Mouse (Mus musculus) ES-Bruce4 (cell line): Measurements from ENCODE around the gene Dnajc11. TPM values are rescaled to one million over a fixed set of nuclear protein-coding genes. Genes with fewer than 3 reads are reported as not detected.
A peak's percentile ranks its signal among the peaks of the same experiment; 100 is the strongest.

ENCODE experiments used
- H3K27ac ChIP-seq: 2 replicates; pipeline ENCODE4 v1.5.1; 2012; ENCODE audit warnings: low read length, inconsistent platforms; ENCODE audit not compliant: insufficient read depth
- H3K27me3 ChIP-seq: 2 replicates; pipeline ENCODE4 v1.6.1; 2012; ENCODE audit warnings: mild to moderate bottlenecking, low read length, inconsistent platforms; ENCODE audit not compliant: control insufficient read depth, poor library complexity, insufficient read depth, severe bottlenecking
- H3K36me3 ChIP-seq: 2 replicates; pipeline ENCODE4 v1.6.1; 2012; ENCODE audit warnings: inconsistent platforms, mild to moderate bottlenecking, low read length, moderate library complexity; ENCODE audit not compliant: control insufficient read depth, poor library complexity, insufficient read depth, severe bottlenecking
- H3K4me1 ChIP-seq: one replicate; pipeline ENCODE4 v1.8.1; 2011; ENCODE audit warnings: low read length; ENCODE audit not compliant: control insufficient read depth, insufficient read depth
- H3K4me3 ChIP-seq: 2 replicates; pipeline ENCODE4 v1.5.1; 2011; ENCODE audit warnings: low read depth, mild to moderate bottlenecking, low read length
- H3K9ac ChIP-seq: 2 replicates; pipeline ENCODE4 v1.6.1; 2012; ENCODE audit warnings: low read depth, mild to moderate bottlenecking, inconsistent platforms; ENCODE audit not compliant: poor library complexity, severe bottlenecking
- H3K9me3 ChIP-seq: replicated peaks from 2 replicates; pipeline ENCODE4 v1.6.1; 2012; ENCODE audit warnings: mild to moderate bottlenecking, low read length, inconsistent platforms; ENCODE audit not compliant: control insufficient read depth, poor library complexity, insufficient read depth, severe bottlenecking
- CTCF ChIP-seq: IDR thresholded peaks from one replicate; pipeline ENCODE4 v1.8.1; 2011; ENCODE audit warnings: low read depth, low read length
- EP300 ChIP-seq: IDR thresholded peaks from 2 replicates; pipeline ENCODE4 v1.6.1; 2011; ENCODE audit warnings: low read depth, low read length; ENCODE audit not compliant: insufficient read depth
- POLR2A ChIP-seq: IDR thresholded peaks from one replicate; pipeline ENCODE4 v1.8.1; 2011; ENCODE audit warnings: low read length; ENCODE audit not compliant: insufficient read depth
- polyA plus RNA-seq: library from polyadenylated mRNA; stranded (reverse); fragments of >200 nt; gene quantifications from 2 replicates; pipeline ENCODE4 v1.2.4, GENCODE M21; 2011; ENCODE audit warnings: low read depth; ENCODE audit not compliant: missing spikeins, insufficient read depth, insufficient read length

The Dnajc11 gene
- polyA plus RNA-seq, 1 experiment, result 89.1 TPM

GRCm38 (mm10) chr4:151962817-151963216 is 29.3 kb downstream of the Dnajc11 start:
- peaks cover 31% of the 10 kb centered on the region for H3K36me3 ChIP-seq

GRCm38 (mm10) chr4:151968204-151968921 is 34.9 kb downstream of the Dnajc11 start:
- Histone ChIP-seq H3K27me3 (no peaks in the 10 kb centered on the region), H3K9me3 (no peaks in the 10 kb centered on the region), H3K4me1 (peaks cover 10% of the 10 kb centered on the region), H3K4me3 (peak overlapping the region; percentile 18), H3K36me3 (peaks cover 15% of the 10 kb centered on the region), H3K9ac (no peak overlapping the region), H3K27ac (no peak overlapping the region)
- TF ChIP-seq CTCF, result no peak
- TF ChIP-seq POLR2A, result no peak
- no peak for TF ChIP-seq EP300

More at GRCm38 (mm10) chr4:151962817-151963216, 29.3 kb downstream of the Dnajc11 start:
- TF ChIP-seq CTCF (no peak), EP300 (no peak), POLR2A (no peak)
- H3K27me3 ChIP-seq, result no peaks in the 10 kb centered on the region
- no peak overlapping the region for H3K4me3 ChIP-seq
- H3K27ac ChIP-seq, result no peak overlapping the region
- H3K9me3 ChIP-seq, result no peaks in the 10 kb centered on the region
- no peak overlapping the region for H3K9ac ChIP-seq
- no peaks in the 10 kb centered on the region for H3K4me1 ChIP-seq

- Histone ChIP-seq H3K4me3 (no peak overlapping the region), H3K36me3 (peaks cover 6% of the 10 kb centered on the region; the same call in 1 of the 2 replicates), H3K4me1 (peaks cover 10% of the 10 kb centered on the region), H3K9ac (no peak overlapping the region), H3K27ac (no peak overlapping the region), H3K27me3 (no peaks in the 10 kb centered on the region), H3K9me3 (no peaks in the 10 kb centered on the region)
- TF ChIP-seq CTCF, result peak; percentile 84
- no peak for TF ChIP-seq EP300
- TF ChIP-seq POLR2A, result no peak
Observed at GRCm38 (mm10) chr4:151972221-151972967, 38.9 kb downstream of the Dnajc11 start.

GRCm38 (mm10) chr4:151975441-151975840 is 42.0 kb downstream of the Dnajc11 start:
- H3K36me3 ChIP-seq, result peaks cover 15% of the 10 kb centered on the region
- no peak overlapping the region for H3K9ac ChIP-seq
- no peak overlapping the region for H3K4me3 ChIP-seq
- TF ChIP-seq CTCF (no peak), POLR2A (no peak), EP300 (no peak)
- no peaks in the 10 kb centered on the region for H3K27me3 ChIP-seq
- no peak overlapping the region for H3K27ac ChIP-seq
- peaks cover 5% of the 10 kb centered on the region for H3K4me1 ChIP-seq
- H3K9me3 ChIP-seq, result no peaks in the 10 kb centered on the region

GRCm38 (mm10) chr4:151977748-151978147 is 44.3 kb downstream of the Dnajc11 start:
- no peaks in the 10 kb centered on the region for H3K9me3 ChIP-seq
- H3K27ac ChIP-seq, result no peak overlapping the region
- H3K9ac ChIP-seq, result no peak overlapping the region
- no peak for TF ChIP-seq EP300
- peak; percentile 85 for TF ChIP-seq CTCF
- TF ChIP-seq POLR2A, result no peak
- H3K36me3 ChIP-seq, result peaks cover 19% of the 10 kb centered on the region
- H3K4me3 ChIP-seq, result no peak overlapping the region
- H3K4me1 ChIP-seq, result peaks cover 2% of the 10 kb centered on the region
- no peaks in the 10 kb centered on the region for H3K27me3 ChIP-seq

GRCm38 (mm10) chr4:151980699-151981098 is 47.2 kb downstream of the Dnajc11 start:
- peaks cover 5% of the 10 kb centered on the region for H3K4me1 ChIP-seq
- H3K27ac ChIP-seq, result no peak overlapping the region
- no peak overlapping the region for H3K4me3 ChIP-seq
- H3K27me3 ChIP-seq, result no peaks in the 10 kb centered on the region
- H3K36me3 ChIP-seq, result peaks cover 18% of the 10 kb centered on the region
- no peak overlapping the region for H3K9ac ChIP-seq
- H3K9me3 ChIP-seq, result no peaks in the 10 kb centered on the region
- TF ChIP-seq CTCF, result peak; percentile 7
- TF ChIP-seq EP300, result no peak
